Mouse (Mus musculus): ENCODE measurements around the gene Adgrb2. TPM values are rescaled to one million over a fixed set of nuclear protein-coding genes. Genes with fewer than 3 reads are reported as not detected.
A peak's percentile ranks its signal among the peaks of the same experiment; 100 is the strongest.

Gene Adgrb2
- total and polyA plus RNA-seq, 2 experiments, result 0.06 TPM; not detected in 1

DNA sequence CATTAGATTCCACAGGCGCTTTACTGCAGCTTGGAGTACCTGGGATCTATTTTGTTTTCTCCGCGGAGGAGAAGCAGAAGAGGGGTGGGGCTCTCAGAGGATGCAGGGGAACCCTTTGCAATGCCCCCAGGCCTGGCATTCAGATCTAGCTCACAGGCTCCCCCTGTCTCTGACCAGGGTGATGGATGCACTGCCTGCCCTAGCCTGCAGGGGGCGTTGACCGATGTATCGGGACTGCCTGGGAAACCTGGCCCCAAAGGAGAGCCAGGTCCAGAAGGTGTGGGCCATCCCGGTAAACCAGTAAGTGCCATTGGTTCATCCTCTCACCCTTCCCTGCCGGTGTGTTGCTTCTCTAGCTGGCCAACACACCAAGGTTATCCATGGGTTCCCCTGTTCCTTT is 82.1 kb downstream of the Adgrb2 start:
- peak; percentile 8 for DNase-seq (ENCODE audit: extremely low read depth, low read depth, low spot score)
- H3K79me2 ChIP-seq (ENCODE audit: control insufficient read depth, insufficient read depth, low read length), result no peaks in the 10 kb centered on the region
- 24% methylated on average over 8 of the region's 8 CpGs for WGBS
- TF ChIP-seq CTCF (IDR thresholded peaks at IDR 0.05; ENCODE audit: low read depth, low read length) (peak; percentile 76), POLR2A (IDR thresholded peaks at IDR 0.05; ENCODE audit: extremely low read depth, insufficient read depth, low read length) (no peak)
- H3K27me3 ChIP-seq (ENCODE audit: control insufficient read depth, insufficient read depth, low read length), result no peaks in the 10 kb centered on the region
- H3K9ac ChIP-seq (ENCODE audit: low read depth, low read length), result no peak overlapping the region
- no peaks in the 10 kb centered on the region for H3K4me1 ChIP-seq (ENCODE audit: control insufficient read depth, insufficient read depth, low read length)
- no peaks in the 10 kb centered on the region for H3K36me3 ChIP-seq (ENCODE audit: control insufficient read depth, insufficient read depth, low read length)
- H3K27ac ChIP-seq (replicated peaks; ENCODE audit: insufficient read depth, low read depth, low read length), result no peak overlapping the region
- H3K4me3 ChIP-seq (ENCODE audit: insufficient read depth, low read depth, low read length), result no peak overlapping the region

GRCm38 (mm10) chr4:130070523-130070922 is 85.9 kb downstream of the Adgrb2 start:
- Histone ChIP-seq H3K9ac (ENCODE audit: low read depth, low read length) (no peak overlapping the region), H3K27me3 (ENCODE audit: control insufficient read depth, insufficient read depth, low read length) (no peaks in the 10 kb centered on the region), H3K36me3 (ENCODE audit: control insufficient read depth, insufficient read depth, low read length) (no peaks in the 10 kb centered on the region), H3K4me1 (ENCODE audit: control insufficient read depth, insufficient read depth, low read length) (no peaks in the 10 kb centered on the region), H3K27ac (replicated peaks; ENCODE audit: insufficient read depth, low read depth, low read length) (no peak overlapping the region), H3K4me3 (ENCODE audit: insufficient read depth, low read depth, low read length) (no peak overlapping the region), H3K79me2 (ENCODE audit: control insufficient read depth, insufficient read depth, low read length) (no peaks in the 10 kb centered on the region)
- WGBS, result 65% methylated on average over 3 of the region's 3 CpGs
- no peak for TF ChIP-seq POLR2A (IDR thresholded peaks at IDR 0.05; ENCODE audit: extremely low read depth, insufficient read depth, low read length)
- no peak for TF ChIP-seq CTCF (IDR thresholded peaks at IDR 0.05; ENCODE audit: low read depth, low read length)
- no peak for DNase-seq (ENCODE audit: extremely low read depth, low read depth, low spot score)

DNA sequence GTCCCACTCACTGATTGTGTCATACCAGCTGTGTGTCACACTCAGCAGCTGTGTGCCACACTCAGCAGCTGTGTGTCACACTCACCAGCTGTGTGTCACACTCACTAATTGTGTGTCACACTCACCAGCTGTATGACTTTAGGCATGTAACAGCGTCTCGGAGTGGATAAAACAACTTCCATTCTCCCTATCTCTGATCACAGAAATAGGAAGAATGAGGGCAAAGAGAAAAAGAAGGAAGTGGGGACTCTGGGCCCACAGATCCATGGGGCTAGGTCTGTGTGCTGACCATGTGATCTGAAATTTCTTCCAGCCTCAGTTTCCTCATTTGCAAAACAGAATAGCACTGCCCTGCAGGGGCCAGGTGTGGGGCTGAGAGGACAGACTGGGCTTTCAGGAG is 87.1 kb downstream of the Adgrb2 start:
- H3K27me3 ChIP-seq (ENCODE audit: control insufficient read depth, insufficient read depth, low read length), result no peaks in the 10 kb centered on the region
- no peaks in the 10 kb centered on the region for H3K79me2 ChIP-seq (ENCODE audit: control insufficient read depth, insufficient read depth, low read length)
- no peak for DNase-seq (ENCODE audit: extremely low read depth, low read depth, low spot score)
- H3K4me1 ChIP-seq (ENCODE audit: control insufficient read depth, insufficient read depth, low read length), result no peaks in the 10 kb centered on the region
- no peaks in the 10 kb centered on the region for H3K36me3 ChIP-seq (ENCODE audit: control insufficient read depth, insufficient read depth, low read length)
- TF ChIP-seq CTCF (IDR thresholded peaks at IDR 0.05; ENCODE audit: low read depth, low read length), result no peak
- no peak for TF ChIP-seq POLR2A (IDR thresholded peaks at IDR 0.05; ENCODE audit: extremely low read depth, insufficient read depth, low read length)
- 74% methylated on average over 2 of the region's 2 CpGs for WGBS
- H3K9ac ChIP-seq (ENCODE audit: low read depth, low read length), result no peak overlapping the region
- no peak overlapping the region for H3K27ac ChIP-seq (replicated peaks; ENCODE audit: insufficient read depth, low read depth, low read length)
- H3K4me3 ChIP-seq (ENCODE audit: insufficient read depth, low read depth, low read length), result no peak overlapping the region

Other genes with a start within 250 kb of the Adgrb2 start
- 12.2 and 12.3 TPM in 2 replicates for gene Khdrbs1, start 242.6 kb upstream of the Adgrb2 start, total RNA-seq (2014; rRNA removed)
- 6.9 and 7.9 TPM in 2 replicates for gene Khdrbs1, start 242.6 kb upstream of the Adgrb2 start, polyA plus RNA-seq (2012; rRNA removed)
- gene Ptp4a2, start 173.7 kb upstream of the Adgrb2 start, total RNA-seq (2014; rRNA removed), result 58.4 and 63.4 TPM in 2 replicates
- gene Ptp4a2, start 173.7 kb upstream of the Adgrb2 start, polyA plus RNA-seq (2012; rRNA removed), result 41.1 and 49.5 TPM in 2 replicates
- gene Spocd1, start 55.6 kb upstream of the Adgrb2 start, total RNA-seq (2014; rRNA removed), result not detected in 2 replicates
- not detected in 2 replicates for gene Spocd1, start 55.6 kb upstream of the Adgrb2 start, polyA plus RNA-seq (2012; rRNA removed)
- gene Col16a1, start 63.0 kb downstream of the Adgrb2 start, total RNA-seq (2014; rRNA removed), result 1.9 and 2.4 TPM in 2 replicates
- 1.9 and 2.0 TPM in 2 replicates for gene Col16a1, start 63.0 kb downstream of the Adgrb2 start, polyA plus RNA-seq (2012; rRNA removed)
- 23.1 and 30.1 TPM in 2 replicates for gene Pef1, start 117.7 kb downstream of the Adgrb2 start, total RNA-seq (2014; rRNA removed)
- 77.2 and 79.8 TPM in 2 replicates for gene Pef1, start 117.7 kb downstream of the Adgrb2 start, polyA plus RNA-seq (2012; rRNA removed)
- not detected in 2 replicates for gene Hcrtr1, start 154.5 kb downstream of the Adgrb2 start, total RNA-seq (2014; rRNA removed)
- gene Hcrtr1, start 154.5 kb downstream of the Adgrb2 start, polyA plus RNA-seq (2012; rRNA removed), result 0.04 TPM in 1 of 2 replicates, not detected in the other
- 13.3 and 21.4 TPM in 2 replicates for gene Tinagl1, start 190.3 kb downstream of the Adgrb2 start, total RNA-seq (2014; rRNA removed)
- 30.5 and 35.3 TPM in 2 replicates for gene Tinagl1, start 190.3 kb downstream of the Adgrb2 start, polyA plus RNA-seq (2012; rRNA removed)
- gene Gm853, start 237.5 kb downstream of the Adgrb2 start, total RNA-seq (2014; rRNA removed), result not detected in 2 replicates
- not detected in 2 replicates for gene Gm853, start 237.5 kb downstream of the Adgrb2 start, polyA plus RNA-seq (2012; rRNA removed)

All from liver, adult 2 months (tissue).